Mouse (Mus musculus) kidney, adult 9 months (tissue): ENCODE data around the gene Plppr2.
A peak's percentile ranks its signal among the peaks of the same experiment; 100 is the strongest.

ENCODE experiments used
- DNase-seq: peaks from one replicate; pipeline ENCODE4 v3.0.0; 2022

The Plppr2 gene

GRCm38 (mm10) chr9:21936692-21937570, at the start of gene Plppr2:
Gene Plppr2, plus strand, starts transcription at chr9:21937033.
- DNase-seq, result peak; percentile 98

DNA sequence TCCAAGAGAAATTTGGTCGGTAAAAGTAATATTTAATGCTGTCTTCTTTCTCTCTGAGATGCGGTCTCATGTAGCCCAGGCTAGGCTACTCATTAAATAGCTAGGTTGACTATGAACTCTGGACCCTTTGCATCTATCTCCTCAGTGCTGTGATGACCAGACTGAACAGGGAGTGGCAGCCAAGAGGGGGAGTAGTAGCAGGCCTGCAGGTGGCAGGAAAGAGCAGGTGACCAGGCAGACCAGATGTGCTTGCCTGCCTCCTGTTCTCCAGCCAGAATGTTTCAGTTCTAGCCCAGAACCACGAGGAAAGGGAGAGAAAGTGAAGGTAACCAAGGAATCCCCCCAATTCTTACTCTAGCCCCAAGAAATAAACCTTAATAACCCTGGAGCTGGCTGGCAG, 47.6 kb upstream of the Plppr2 start:
- no peak for DNase-seq

- DNase-seq, result peak; percentile 85
Observed at GRCm38 (mm10) chr9:21901223-21901820, 35.5 kb upstream of the Plppr2 start.

- DNase-seq, result no peak
Observed at GRCm38 (mm10) chr9:21904031-21904430, 32.8 kb upstream of the Plppr2 start.

DNA sequence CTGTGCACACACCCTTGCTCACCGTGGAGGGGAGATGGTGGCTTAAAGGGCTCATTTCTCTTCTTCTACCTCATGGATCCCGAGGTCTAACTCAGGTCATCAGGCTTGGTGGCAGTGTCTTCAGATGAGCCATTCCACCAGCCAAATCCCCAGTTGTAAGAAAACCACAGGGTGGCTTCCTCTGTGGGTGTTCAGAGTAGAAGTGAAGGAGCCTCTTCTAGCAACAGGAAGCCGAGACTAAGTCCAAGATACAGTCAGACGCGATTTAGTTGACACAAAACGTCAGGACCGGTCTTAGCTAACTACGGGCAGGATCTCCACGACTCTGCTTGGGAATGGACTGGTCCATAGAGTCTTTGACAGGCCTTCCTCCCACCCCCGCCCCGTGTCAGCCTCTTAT, 28.6 kb upstream of the Plppr2 start:
- no peak for DNase-seq

GRCm38 (mm10) chr9:21909474-21910223, 27.2 kb upstream of the Plppr2 start:
- DNase-seq, result no peak

DNA sequence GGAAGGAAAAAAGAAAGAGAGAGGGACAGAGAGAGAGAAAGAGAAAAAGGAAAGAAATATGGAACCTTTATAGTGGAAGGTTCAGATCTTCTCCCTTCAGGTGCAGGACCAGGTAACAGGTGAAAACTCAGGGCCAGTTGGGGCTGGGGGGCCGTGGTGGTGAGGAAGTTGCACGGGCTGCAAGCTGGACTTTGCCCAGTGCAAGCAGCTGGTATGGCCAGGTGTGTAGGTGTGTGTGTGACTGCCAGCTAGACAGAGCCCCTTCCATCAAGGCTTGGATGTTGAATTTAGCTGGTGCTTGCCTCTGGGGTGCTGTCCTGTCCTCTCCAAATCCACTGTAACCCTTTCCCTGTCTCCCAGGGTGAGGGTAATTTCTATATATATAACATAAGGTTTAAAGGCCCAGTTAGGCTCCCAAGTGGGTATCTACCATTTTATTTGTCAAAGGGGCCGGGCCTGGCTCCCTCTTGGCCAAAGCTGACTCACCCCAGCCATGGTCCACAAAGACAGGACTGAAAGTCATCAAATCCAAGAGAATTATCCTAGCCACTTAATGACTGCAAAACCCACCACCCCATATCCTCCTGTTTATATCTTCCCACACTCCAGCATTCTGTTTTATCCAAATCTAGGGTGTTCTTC, 19.9 kb upstream of the Plppr2 start:
- no peak for DNase-seq

DNA sequence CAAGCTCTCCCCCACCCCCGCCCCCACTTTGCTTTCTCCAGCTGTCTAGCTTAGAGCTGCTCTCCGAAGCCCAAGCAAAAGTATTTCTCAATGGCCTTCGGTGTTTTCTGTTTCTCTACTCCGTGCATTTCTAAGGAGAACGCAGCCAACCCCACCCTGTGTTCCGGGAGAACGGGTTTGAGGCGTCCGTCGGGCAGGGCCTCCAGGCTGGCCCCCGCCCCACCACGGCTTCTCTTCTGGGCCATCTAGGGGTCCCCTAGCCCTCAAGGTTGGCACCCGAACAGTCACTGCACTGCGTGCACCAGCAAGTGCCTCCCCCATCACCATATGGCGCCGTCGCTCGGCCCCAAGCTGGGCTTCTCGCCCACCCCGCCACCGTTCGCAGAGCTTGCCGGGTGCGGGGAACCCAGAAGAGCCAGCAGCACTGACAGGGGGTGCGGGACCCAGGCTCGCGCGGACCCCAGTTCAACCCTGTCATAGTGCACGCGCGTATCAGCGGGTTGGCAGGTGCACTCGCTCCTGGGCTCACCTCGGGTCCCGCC, 19.3 kb upstream of the Plppr2 start:
- DNase-seq, result no peak

DNA sequence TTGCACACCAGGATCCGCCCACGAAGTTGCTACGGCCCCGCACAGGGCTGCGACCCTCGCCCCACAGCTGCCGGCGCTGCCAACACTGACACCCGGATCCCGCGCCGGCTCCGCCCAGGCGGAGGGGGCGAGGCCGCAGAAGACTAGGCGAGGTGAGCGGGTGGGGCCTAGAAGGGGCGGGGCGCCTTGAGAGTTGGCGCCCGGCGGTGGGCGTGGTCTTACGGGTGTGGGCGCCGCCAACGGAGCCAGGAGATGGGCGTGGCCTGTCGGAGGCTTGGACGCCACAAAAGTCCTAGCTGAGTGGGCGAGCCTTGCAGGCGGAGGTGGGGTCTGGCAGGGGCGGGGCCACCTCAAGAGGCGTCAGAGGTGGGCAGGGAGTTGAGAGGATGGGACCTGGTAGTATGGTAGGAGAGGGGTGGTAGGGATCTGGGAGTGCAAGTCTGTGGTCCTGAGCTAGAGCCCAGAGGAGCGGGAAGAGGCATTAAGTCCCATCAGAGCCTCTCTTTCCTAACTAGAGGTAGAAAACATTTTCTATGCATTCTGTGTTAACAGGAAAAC, 18.7 kb upstream of the Plppr2 start, which contains the start of gene Rab3d:
Gene Rab3d, minus strand, starts transcription at position 158 of the 558 bp plus-strand sequence.
- peak; percentile 98 for DNase-seq

GRCm38 (mm10) chr9:21918692-21919384, 18.0 kb upstream of the Plppr2 start:
- no peak for DNase-seq

DNA sequence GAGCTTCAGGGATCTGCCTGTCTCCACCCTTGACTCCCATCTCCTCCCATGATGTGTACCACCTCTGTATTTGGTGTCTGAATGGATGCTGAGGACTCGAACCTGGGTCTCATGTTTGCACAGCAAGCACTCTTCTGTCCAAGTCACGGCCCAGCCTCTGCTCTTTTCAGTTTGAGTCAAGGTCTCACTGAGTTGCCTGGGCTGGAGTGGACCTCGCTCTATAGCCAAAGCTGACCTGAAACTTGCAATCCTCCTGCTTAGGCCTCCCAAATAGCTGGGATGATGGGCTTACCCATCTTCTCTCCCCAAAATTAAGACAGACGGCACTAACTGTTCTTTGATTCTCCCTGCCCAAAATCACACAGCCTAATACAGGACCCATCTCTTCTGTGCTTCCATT, 13.8 kb upstream of the Plppr2 start:
- DNase-seq, result no peak

- DNase-seq, result no peak
Observed at GRCm38 (mm10) chr9:21923490-21924098, 13.2 kb upstream of the Plppr2 start.

GRCm38 (mm10) chr9:21924099-21924493, 12.7 kb upstream of the Plppr2 start:
- peak; percentile 93 for DNase-seq

- DNase-seq, result no peak
Observed at GRCm38 (mm10) chr9:21925034-21925433, 11.8 kb upstream of the Plppr2 start.

- DNase-seq, result no peak
Observed at GRCm38 (mm10) chr9:21925506-21925905, 11.3 kb upstream of the Plppr2 start.

GRCm38 (mm10) chr9:21926155-21926554, 10.7 kb upstream of the Plppr2 start:
- DNase-seq, result peak; percentile 71

DNA sequence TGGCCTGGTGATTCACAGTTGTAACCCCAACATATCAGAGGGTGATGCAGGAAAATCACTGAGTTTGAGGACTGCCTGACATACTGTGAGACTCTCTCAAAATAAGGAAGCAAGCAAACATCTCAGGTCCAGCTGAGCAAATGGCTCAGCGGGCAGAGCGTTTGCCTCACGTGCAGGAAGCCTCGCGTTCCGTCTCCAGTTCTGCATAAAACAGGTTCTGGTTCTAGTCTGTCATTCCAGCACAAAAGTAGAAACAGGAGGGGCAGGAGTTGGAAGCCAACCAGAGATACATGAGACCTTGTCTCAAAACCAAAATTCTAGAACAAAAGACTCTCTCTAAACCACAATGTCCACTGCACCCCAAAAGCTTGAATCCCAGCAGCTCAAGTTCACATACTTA, 10.0 kb upstream of the Plppr2 start:
- DNase-seq, result no peak

- DNase-seq, result peak; percentile 98
Observed at GRCm38 (mm10) chr9:21927208-21927753, 9.6 kb upstream of the Plppr2 start, which contains the start of the genes Ccdc159 and Tmem205. Gene Ccdc159, plus strand, starts transcription at chr9:21927471. Gene Tmem205, minus strand, starts transcription at chr9:21927556.

- no peak for DNase-seq
Observed at GRCm38 (mm10) chr9:21929208-21929607, 7.6 kb upstream of the Plppr2 start.

- no peak for DNase-seq
Observed at GRCm38 (mm10) chr9:21932006-21932405, 4.8 kb upstream of the Plppr2 start.
